Mouse (Mus musculus) kidney, embryonic 15.5 days (tissue): ENCODE measurements around the gene Dgkq. TPM values are rescaled to one million over a fixed set of nuclear protein-coding genes. Genes with fewer than 3 reads are reported as not detected.
"Not testable (repeated sequence)": the region's sequence is repeated elsewhere in the genome, so short reads cannot be mapped to it uniquely, and the experiment has no call there.

Experiments
- ATAC-seq: fragments of 200-750 bp; cut with Nextera tagmentation; replicated peaks from 2 replicates; pipeline ENCODE4 v1.8.0; 2017; ENCODE audit warnings: moderate TSS enrichment; ENCODE audit not compliant: low FRiP score
- H3K27ac ChIP-seq: fragments of 300-500 bp; sonication (generic); 2 replicates; pipeline ENCODE4 v1.5.1; 2015; ENCODE audit warnings: mild to moderate bottlenecking, inconsistent platforms
- H3K27me3 ChIP-seq: fragments of 300-500 bp; sonication (generic); 2 replicates; pipeline ENCODE4 v1.6.1; 2015; ENCODE audit warnings: inconsistent platforms
- H3K36me3 ChIP-seq: fragments of 300-500 bp; sonication (generic); 2 replicates; pipeline ENCODE4 v1.6.1; 2015; ENCODE audit warnings: inconsistent platforms
- H3K4me1 ChIP-seq: fragments of 300-500 bp; sonication (generic); 2 replicates; pipeline ENCODE4 v1.6.1; 2015; ENCODE audit warnings: inconsistent platforms
- H3K4me2 ChIP-seq: fragments of 300-500 bp; sonication (generic); 2 replicates; pipeline ENCODE4 v1.6.1; 2015; ENCODE audit warnings: moderate library complexity, mild to moderate bottlenecking, inconsistent platforms
- H3K4me3 ChIP-seq: fragments of 300-500 bp; sonication (generic); replicated peaks from 2 replicates; pipeline ENCODE4 v1.5.1; 2015; ENCODE audit warnings: mild to moderate bottlenecking, inconsistent platforms
- H3K9ac ChIP-seq: fragments of 300-500 bp; sonication (generic); 2 replicates; pipeline ENCODE4 v1.6.1; 2015; ENCODE audit warnings: mild to moderate bottlenecking, inconsistent platforms
- H3K9me3 ChIP-seq: fragments of 300-500 bp; sonication (generic); replicated peaks from 2 replicates; pipeline ENCODE4 v1.6.1; 2016; ENCODE audit warnings: inconsistent platforms
- WGBS: fragments of 180-500 bp; shearing (Covaris S2); methylation state at CpG from one replicate; pipeline ENCODE4 v1.1.7; 2015; ENCODE audit warnings: mixed read lengths; 5-methylcytosine and 5-hydroxymethylcytosine counted together
- polyA plus RNA-seq: library from polyadenylated mRNA; unstranded; fragments of >200 nt; fragmentation: Nextera tagmentation; extraction: Ambion mirVana; gene quantifications from 2 replicates; pipeline ENCODE4 v1.2.1, GENCODE M21; 2015

Gene Dgkq
- polyA plus RNA-seq, 1 experiment from 2014 or later: 12.6 TPM

- ATAC-seq: no peak
- no peak overlapping the region for H3K27ac ChIP-seq
- no peak overlapping the region for H3K9ac ChIP-seq
- H3K36me3 ChIP-seq: peaks cover 89% of the 10 kb centered on the region
- WGBS: 89% methylated on average over 7 of the region's 7 CpGs
- H3K4me2 ChIP-seq: no peak overlapping the region
- H3K4me3 ChIP-seq: no peak overlapping the region
- H3K9me3 ChIP-seq: no peaks in the 10 kb centered on the region
- H3K4me1 ChIP-seq: no peaks in the 10 kb centered on the region
- no peaks in the 10 kb centered on the region for H3K27me3 ChIP-seq
Measured at GRCm38 (mm10) chr5:108650341-108650740, 19.1 kb downstream of the Dgkq start.

- Histone ChIP-seq H3K9me3 (no peaks in the 10 kb centered on the region), H3K27ac (no peak overlapping the region), H3K4me1 (no peaks in the 10 kb centered on the region), H3K4me2 (no peak overlapping the region), H3K9ac (no peak overlapping the region), H3K27me3 (no peaks in the 10 kb centered on the region), H3K36me3 (peaks cover 88% of the 10 kb centered on the region), H3K4me3 (no peak overlapping the region)
- ATAC-seq: no peak
- WGBS: 96% methylated on average over 11 of the region's 11 CpGs
Measured at GRCm38 (mm10) chr5:108648937-108649576, 20.4 kb downstream of the Dgkq start.

DNA sequence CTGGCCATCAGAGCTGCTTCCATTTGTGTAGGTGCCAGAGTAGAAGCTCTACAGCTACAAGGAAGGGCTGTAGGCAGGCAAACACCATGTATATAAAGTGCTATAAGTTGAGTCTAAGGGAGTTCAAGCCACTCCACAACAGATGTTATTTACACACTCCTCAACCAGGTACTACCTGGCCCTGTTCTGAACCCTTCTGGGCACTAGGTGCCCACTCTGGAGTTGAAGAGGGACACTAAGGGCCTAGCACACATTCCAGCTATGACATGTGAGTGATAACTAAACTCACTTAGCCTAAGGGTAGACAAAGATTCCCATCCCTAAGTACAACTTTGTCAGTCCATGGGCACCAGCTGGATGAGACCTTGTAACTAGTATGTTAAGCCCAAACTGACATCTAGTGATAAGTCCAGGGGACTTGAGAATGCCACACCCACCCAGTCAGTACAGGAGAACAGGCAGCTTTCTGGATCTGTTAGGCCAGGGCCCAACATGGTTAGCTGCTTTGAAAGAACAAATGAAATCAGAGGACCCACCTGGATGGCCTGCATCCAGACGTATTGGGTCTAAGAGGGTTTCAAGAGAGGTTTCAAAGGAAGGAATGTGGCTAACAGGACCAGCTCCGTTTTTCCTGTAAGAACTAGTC lies 21.5 kb downstream of the Dgkq start:
- ATAC-seq: no peak
- WGBS: 90% methylated on average over 2 of the region's 2 CpGs
- Histone ChIP-seq H3K36me3 (peaks cover 88% of the 10 kb centered on the region), H3K27me3 (no peaks in the 10 kb centered on the region), H3K9ac (no peak overlapping the region), H3K4me2 (no peak overlapping the region), H3K27ac (no peak overlapping the region), H3K4me1 (no peaks in the 10 kb centered on the region), H3K9me3 (no peaks in the 10 kb centered on the region), H3K4me3 (no peak overlapping the region)

DNA sequence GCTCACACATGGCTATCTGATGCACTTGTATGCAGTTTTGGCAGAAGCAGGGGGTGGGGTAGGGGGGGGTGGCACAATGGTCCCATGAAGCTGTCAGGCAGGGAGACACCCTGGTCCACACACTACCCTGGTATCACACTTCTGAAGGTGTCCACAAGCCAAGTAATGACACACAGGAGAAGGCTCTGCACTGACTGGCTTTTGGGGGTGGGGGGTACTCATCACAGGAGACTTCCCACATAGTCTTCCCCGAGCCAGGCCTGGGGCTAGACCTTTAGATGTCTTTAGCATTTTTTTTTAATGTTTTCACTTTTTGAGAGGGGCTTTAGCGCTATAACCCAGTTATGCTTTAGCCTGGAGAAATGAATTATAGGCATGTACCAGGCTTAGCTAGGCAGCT lies 22.2 kb downstream of the Dgkq start:
- Histone ChIP-seq H3K9ac (no peak overlapping the region), H3K4me2 (no peak overlapping the region), H3K4me3 (no peak overlapping the region), H3K36me3 (peaks cover 88% of the 10 kb centered on the region), H3K27ac (no peak overlapping the region), H3K27me3 (no peaks in the 10 kb centered on the region), H3K9me3 (no peaks in the 10 kb centered on the region), H3K4me1 (no peaks in the 10 kb centered on the region)
- ATAC-seq: no peak
- WGBS: 85% methylated on average over 2 of the region's 2 CpGs

DNA sequence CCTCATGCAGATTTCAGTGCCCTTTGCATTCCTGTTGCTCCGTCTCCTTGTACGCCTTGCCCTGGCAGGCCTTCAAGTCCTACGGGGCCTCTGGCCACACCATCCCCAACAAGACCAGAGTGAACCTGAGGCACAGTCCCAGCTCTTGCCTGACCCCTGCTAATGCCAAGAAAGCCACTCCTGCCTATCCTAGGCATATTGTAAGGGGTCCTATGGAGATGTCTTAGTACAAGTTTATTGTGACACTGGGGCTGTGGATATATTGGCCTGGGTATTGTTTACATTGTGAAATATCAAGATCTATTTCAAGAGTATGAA lies 23.2 kb downstream of the Dgkq start:
- no peaks in the 10 kb centered on the region for H3K9me3 ChIP-seq
- H3K9ac ChIP-seq: no peak overlapping the region
- no peak overlapping the region for H3K27ac ChIP-seq
- no peak for ATAC-seq
- no peaks in the 10 kb centered on the region for H3K4me1 ChIP-seq
- WGBS: 91% methylated on average over 3 of the region's 3 CpGs
- no peak overlapping the region for H3K4me3 ChIP-seq
- H3K36me3 ChIP-seq: peaks cover 92% of the 10 kb centered on the region
- H3K4me2 ChIP-seq: no peak overlapping the region
- H3K27me3 ChIP-seq: no peaks in the 10 kb centered on the region

DNA sequence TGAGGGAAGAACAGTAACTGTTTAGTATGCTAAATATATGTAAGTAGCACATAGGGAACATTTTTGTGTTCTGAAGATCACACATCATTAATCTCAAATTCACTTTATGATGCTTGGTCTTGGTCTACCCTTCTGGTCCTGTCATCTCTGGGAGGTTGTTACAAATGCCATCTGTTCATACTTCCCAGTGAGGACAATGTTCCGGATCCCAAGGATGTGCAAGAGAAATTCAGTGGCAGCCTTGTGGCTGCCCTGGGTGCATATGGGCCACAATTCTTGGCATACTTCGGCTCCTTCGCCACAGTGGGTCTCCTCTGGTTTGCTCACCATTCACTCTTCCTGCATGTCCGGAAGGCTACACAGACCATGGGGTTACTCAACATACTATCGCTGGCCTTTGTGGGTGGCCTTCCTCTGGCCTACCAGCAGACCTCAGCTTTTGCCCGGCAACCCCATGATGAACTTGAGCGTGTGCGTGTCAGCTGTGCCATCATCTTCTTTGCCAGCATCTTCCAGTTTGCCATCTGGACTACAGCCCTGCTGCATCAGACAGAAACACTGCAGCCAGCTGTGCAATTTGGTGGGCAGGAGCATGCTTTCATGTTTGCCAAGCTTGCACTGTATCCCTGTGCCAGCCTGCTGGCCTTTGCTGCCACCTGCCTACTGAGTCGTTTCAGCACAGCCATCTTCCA lies 23.7 kb downstream of the Dgkq start:
- Histone ChIP-seq H3K27me3 (no peaks in the 10 kb centered on the region), H3K9me3 (no peaks in the 10 kb centered on the region), H3K4me1 (no peaks in the 10 kb centered on the region), H3K4me3 (no peak overlapping the region), H3K9ac (no peak overlapping the region), H3K27ac (no peak overlapping the region), H3K36me3 (peaks cover 92% of the 10 kb centered on the region), H3K4me2 (no peak overlapping the region)
- WGBS: 93% methylated on average over 9 of the region's 9 CpGs
- no peak for ATAC-seq

DNA sequence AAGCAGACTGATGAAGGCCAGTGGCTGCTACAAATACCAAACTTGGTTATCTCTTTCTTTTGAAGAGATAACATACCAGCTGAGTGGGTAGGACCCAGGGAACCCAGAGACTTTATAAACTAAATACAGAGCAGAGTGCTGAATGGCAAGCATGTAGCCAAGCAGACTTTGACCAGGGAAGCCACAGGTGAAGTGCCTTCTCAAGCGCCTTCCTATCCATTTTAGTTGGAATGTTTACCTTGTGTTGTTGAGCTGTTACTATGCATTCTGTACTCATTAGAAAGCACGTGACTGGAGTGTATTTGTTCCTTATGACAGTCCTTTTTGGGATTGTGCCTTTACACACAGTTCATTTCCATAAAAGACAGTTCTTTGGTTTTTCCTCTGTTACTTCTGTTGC lies 25.8 kb downstream of the Dgkq start:
- Histone ChIP-seq H3K4me3 (no peak overlapping the region), H3K36me3 (peaks cover 71% of the 10 kb centered on the region), H3K27ac (no peak overlapping the region), H3K4me1 (no peaks in the 10 kb centered on the region), H3K9ac (no peak overlapping the region), H3K27me3 (no peaks in the 10 kb centered on the region), H3K9me3 (no peaks in the 10 kb centered on the region), H3K4me2 (no peak overlapping the region)
- no peak for ATAC-seq
- WGBS: 89% methylated on average over 2 of the region's 2 CpGs

DNA sequence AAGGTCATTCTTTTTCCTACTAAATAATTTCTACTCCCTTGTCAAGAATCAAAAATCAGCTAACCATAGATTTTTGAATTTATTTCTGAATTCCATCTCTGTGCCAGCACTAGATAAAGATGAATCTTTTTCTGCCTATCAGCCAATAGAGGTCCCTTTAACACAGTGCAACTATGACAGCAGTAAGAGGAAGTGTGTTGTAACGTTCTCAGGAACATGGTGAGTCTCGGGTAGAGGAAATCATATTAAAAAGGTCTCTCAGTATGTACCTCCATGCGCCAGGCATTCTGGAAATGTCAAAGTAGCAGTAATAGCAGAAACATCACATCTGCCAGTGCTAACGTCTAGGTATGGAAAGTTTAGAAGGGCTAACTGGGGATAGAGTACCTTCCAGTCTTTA lies 33.3 kb downstream of the Dgkq start:
- H3K27me3 ChIP-seq: no peaks in the 10 kb centered on the region
- no peaks in the 10 kb centered on the region for H3K9me3 ChIP-seq
- H3K27ac ChIP-seq: no peak overlapping the region
- H3K9ac ChIP-seq: no peak overlapping the region
- ATAC-seq: no peak
- WGBS: 72% methylated on average over 4 of the region's 4 CpGs
- no peak overlapping the region for H3K4me2 ChIP-seq
- no peak overlapping the region for H3K4me3 ChIP-seq
- H3K36me3 ChIP-seq: no peaks in the 10 kb centered on the region; the same call in none of the 2 replicates
- H3K4me1 ChIP-seq: no peaks in the 10 kb centered on the region

DNA sequence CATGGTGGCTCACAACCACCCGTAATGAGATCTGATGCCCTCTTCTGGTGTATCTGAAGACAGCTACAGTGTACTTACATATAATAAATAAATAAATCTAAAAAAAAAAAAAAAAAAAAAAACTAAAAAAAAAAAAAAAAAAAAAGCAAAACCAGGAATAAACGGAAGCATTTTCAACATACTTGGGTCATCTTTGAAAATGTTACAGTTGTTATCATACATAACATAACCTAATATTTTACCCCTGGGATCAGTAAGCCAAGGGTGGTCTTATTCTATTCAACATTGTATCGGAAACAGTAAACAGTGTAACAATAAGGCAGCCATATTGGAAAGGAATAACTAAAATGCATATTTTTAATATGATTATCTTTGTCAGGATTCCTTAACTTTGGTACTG lies 35.4 kb downstream of the Dgkq start:
- not testable (repeated sequence) for H3K4me3 ChIP-seq, H3K4me1 ChIP-seq, H3K9me3 ChIP-seq, H3K27ac ChIP-seq, H3K36me3 ChIP-seq, ATAC-seq, H3K27me3 ChIP-seq, H3K4me2 ChIP-seq, H3K9ac ChIP-seq
- 89% methylated on average over 2 of the region's 3 CpGs for WGBS

DNA sequence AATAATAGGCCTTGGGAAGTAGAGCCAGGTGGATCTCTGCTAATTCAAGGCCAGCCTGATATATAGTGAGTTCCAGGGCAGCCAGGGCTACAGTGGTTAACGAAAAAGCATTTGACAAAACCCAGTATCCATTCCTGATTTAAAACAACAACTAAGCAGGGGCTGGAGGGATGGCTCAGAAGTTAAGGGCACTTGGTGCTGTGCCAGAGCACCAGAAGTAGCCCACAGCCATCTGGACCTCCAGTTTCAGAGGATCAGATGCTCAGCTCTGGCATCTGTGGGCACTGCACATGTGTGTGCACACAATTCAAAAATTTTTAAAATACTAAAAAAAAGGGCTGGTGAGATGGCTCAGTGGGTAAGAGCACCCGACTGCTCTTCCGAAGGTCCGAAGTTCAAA lies 35.8 kb downstream of the Dgkq start:
- Histone ChIP-seq H3K4me3 (no peak overlapping the region), H3K27me3 (no peaks in the 10 kb centered on the region), H3K27ac (no peak overlapping the region), H3K4me1 (peaks cover 11% of the 10 kb centered on the region), H3K9ac (no peak overlapping the region), H3K36me3 (no peaks in the 10 kb centered on the region; the same call in 1 of the 2 replicates), H3K9me3 (no peaks in the 10 kb centered on the region), H3K4me2 (no peak overlapping the region)
- WGBS: 81% methylated on average over 4 of the region's 4 CpGs
- ATAC-seq: no peak

- H3K4me2 ChIP-seq: peak within 1 kb of the TSS; percentile 79
- no peaks in the 10 kb centered on the region for H3K9me3 ChIP-seq
- H3K27me3 ChIP-seq: no peaks in the 10 kb centered on the region
- peak; percentile 97 for ATAC-seq
- H3K4me1 ChIP-seq: peaks cover 27% of the 10 kb centered on the region
- H3K36me3 ChIP-seq: peaks cover 3% of the 10 kb centered on the region; the same call in 1 of the 2 replicates
- peak within 1 kb of the TSS; percentile 79 for H3K4me3 ChIP-seq
- WGBS: under 1% methylated on average over 58 of the region's 58 CpGs
- H3K27ac ChIP-seq: peak within 1 kb of the TSS; percentile 89
- peak within 1 kb of the TSS; percentile 91 for H3K9ac ChIP-seq
Measured at GRCm38 (mm10) chr5:108629634-108630483, 39.6 kb downstream of the Dgkq start, which contains the start of the genes Gak and Tmem175. TSS of gene Gak (minus strand) at chr5:108629755. TSS of gene Tmem175 (plus strand) at chr5:108629770.
